Mouse (Mus musculus): Measurements from ENCODE around the gene Mtf2.
"Not testable (repeated sequence)": the region's sequence is repeated elsewhere in the genome, so short reads cannot be mapped to it uniquely, and the experiment has no call there.

Gene Mtf2

DNA sequence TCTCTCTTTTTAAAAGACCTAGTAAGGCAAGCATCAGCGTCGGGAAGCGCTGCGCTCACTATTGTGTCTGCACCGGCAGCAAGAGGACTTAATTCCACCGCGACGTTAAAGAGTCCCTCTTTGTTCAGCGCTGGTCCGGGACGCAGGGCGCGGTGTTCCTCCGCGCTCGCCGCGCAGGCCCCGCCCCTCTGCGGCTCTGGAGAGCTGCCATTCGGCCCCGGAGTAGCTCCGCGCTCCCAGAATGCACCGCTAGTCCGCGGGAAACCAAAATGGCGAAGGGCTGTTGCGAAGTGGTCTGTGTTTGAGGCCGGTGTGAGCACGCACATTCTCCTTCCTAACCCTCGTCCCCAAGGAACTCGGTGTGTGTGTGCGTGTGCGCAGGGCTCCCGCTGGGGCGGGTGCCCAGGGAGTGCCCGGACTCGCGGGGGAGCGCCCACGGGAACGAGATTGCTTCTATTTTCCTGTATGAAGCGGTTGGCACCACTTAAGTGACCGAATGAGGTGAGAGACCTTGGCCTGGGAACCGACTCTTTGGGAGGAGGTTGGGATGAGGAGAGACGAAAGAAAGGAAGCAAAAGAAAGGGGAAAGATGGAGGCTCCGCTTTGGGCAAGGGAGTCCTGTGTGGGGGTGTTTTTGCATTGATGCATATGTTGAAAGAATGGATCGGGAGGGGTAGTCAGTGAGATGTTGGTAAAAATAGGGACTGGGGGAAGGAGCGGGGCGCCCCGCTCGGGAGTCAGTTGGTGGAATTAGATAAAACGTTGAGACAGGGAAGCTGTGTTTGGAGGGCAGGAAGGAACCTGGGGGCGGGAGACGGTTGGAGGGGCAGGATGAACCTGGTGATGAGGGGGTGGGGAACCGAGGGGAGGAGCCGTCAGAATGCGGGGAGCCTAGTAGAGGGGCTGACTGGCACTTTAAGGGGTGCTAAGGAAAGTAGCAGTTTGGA lies at the start of gene Mtf2:
Mtf2 (plus strand) TSS at position 210 of the 947 bp plus-strand sequence.
- DNase-seq: peak; percentile 97

DNA sequence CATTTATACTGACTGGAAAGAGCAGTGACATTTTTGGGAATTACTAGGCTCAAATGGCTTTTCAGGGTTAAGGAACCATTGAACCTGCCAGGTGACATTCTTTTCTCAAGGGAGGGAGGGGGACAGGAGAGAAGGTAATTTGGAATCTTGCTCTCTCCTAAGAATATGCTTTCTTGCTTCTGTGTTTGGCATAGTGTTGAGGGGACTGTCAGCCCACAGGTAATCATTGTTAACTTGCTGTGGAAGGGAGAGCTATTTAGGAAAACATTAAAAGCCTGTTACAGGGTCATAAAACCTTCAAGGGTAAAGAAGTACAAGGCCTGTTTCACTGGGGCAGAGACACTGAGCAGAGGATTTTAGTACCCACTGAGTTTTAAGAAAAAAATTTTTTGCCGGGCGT lies 48.2 kb upstream of the Mtf2 start:
- DNase-seq: no peak

DNA sequence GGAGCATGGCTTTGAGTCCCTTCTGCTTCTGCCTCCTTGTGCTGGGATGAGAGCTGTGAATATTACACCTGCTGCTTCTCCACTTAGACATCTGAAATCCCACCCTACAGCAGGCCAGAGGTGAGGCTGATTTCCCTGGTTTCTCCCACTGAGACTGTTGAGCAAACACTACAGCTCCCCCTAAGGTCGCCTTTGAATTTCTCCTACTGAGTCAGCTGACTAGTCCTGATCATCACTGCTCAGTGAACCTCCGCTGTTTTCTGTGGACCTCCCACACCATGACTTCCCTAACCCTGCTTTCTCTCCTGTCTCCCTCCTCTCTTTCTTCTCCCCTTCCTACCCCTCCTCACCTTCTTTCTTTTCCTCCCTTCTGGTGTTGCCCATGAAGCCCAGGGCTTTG lies 46.1 kb upstream of the Mtf2 start:
- no peak for DNase-seq

DNA sequence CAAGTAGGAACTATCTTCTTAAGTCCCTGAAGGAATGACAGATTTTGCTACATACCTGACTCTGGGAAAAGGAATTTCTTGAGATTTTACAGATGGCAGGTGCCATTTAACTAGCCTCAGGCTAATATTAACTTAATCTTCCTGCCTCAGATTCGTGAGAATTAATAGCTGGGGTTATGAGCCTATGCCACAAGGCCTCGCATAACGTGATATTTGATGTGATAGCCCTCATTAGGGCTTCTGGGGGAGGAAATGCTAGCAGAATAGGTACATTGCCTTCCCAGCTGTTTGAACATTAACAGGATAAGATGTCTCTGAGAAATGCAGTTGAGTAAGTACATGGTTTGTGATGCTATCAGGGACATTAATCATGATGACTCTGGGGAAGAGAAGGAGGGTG lies 44.1 kb upstream of the Mtf2 start:
- no peak for DNase-seq

DNA sequence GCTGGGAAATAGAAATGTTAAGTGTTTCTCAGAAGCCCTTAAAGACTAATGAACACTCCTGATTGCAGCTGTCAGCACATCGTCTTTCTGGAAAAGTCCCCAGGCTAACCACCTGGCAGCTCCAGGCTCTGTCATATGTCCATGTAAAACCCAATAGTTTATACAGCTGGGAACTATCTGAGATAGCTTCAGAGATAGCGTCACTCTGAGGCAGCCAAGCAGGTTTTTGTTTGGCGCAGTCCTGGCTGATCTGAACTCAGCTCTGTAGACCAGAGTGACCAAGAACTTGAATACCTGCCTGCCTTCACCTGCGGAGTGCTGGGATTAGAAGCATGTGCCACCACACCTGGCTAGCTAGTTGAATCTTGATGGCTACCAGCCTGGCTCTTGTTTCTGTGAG lies 37.2 kb upstream of the Mtf2 start:
- no peak for DNase-seq

DNA sequence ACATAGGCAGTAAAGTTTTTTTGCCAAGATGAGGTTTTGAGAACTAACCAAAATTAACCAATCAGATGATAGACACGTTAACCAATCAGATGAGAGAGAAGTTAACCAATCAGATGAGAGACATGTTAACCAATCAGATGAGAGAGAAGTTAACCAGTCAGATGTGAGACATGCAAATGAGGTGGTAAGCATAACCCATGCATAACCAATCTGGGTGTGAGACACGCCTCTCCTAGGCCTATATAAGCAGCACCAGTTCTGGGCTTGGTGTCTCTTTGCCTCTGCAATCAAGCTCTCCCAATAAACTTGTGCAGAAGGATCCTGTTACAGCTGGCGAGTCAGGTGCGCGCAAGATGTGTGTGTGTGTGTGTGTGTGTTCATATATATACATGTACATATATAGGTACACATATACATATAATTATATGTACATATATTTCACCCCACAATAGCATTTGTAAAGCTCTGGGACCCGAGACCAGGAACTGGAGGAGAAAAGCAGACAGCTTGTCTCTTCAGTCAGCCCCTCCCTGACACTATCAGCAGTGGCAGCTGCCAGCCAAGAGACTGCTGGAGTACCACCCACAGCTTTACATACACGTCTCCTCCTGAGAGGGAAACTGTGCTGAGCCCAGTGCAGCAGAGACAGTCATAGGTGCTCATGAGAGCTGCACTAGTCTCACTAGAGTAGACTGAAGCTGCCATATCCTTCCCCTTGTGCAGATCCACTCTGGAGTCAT lies 36.5 kb upstream of the Mtf2 start:
- DNase-seq: not testable (repeated sequence)

DNA sequence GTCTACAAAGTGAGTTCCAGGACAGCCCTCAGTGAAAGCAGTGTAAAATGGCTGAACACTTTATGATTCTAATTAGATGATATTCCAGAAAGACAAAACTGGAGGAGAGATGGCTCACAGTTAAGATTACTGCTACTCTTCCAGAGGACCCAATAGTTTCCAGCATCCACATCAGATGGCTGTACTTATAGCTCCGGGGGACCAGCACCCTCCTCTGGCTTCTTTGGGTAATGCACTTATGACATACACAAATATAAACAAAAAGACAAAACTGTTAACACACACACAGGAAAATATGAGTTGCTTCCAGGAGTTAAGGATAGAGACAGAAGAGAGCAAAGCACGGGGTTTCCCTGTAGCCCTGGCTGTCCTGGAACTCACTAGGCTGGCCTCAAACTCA lies 35.5 kb upstream of the Mtf2 start:
- peak; percentile 19 for DNase-seq

DNA sequence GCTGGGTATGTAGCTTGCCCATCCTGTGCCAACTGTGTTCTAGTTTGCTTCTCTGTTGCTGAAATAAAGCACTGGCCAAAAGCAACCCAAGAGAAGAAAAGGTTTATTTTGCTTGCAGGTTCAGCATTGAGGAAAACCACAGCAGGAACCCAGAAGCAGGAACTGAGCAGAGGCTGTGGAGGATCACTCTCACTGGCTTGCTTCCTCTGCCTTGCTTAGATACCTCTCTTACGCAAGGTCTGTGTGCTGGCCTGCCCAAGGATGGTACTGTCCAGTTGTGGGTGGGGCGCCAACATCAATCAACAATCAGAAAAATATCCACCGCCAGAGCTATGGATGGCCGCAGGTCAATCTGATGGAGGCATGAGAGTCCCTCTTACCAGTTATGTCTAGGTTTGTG lies 34.2 kb upstream of the Mtf2 start:
- no peak for DNase-seq

DNA sequence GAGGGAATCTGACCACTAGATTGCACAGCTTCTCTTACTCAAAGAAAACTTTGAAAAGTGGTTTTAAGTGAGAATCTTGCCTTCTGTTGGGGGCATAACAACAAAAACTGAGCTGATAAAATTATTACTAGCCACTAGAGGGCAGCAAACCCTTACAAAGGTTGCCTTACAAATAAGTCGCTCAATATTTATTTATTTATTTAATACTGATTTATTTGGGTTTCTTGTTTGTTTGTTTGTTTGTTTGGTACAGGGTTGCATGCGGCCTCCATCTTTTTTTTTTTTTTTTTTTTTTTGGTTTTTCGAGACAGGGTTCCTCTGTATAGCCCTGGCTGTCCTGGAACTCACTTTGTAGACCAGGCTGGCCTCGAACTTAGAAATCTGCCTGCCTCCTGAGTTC lies 31.3 kb upstream of the Mtf2 start:
- DNase-seq: peak; percentile 76

DNA sequence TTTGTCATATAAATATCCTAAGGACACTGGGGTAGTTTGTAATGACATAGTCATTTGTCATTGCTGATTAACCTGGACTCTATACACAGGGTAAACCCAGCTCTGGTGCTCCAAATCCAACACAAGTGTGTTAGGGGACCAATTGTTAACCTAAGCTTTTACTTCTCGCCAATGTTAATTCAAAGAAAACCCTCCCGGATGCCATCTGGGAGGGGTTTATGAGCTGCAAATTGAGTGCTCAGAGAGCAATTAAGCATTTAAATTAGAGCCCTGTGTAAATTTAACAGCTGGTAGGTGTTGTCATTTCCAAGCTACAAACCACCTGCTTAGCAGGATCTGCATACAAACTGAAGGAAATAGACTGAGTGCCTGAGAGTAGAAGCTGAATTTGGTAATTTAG lies 30.0 kb upstream of the Mtf2 start:
- no peak for DNase-seq

DNA sequence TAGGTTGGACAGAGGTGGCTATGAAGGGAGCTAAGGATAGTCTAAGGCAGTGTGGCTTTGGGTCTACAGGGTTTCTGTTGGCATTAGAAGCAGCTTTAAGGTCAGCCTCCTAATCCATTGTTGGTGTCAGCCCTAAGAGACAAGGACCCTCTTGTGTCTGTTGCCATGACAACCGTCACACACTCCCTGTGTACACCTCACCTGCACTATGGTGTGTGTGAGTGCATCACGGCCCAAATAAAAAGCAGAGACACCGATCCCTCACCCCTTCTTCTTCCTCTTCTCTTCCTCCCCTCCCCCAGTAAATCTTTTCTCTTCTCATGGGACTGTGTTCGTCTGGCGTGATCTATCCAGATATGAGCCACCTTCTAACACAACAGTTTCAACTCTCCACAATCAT lies 23.4 kb upstream of the Mtf2 start:
- DNase-seq: no peak

DNA sequence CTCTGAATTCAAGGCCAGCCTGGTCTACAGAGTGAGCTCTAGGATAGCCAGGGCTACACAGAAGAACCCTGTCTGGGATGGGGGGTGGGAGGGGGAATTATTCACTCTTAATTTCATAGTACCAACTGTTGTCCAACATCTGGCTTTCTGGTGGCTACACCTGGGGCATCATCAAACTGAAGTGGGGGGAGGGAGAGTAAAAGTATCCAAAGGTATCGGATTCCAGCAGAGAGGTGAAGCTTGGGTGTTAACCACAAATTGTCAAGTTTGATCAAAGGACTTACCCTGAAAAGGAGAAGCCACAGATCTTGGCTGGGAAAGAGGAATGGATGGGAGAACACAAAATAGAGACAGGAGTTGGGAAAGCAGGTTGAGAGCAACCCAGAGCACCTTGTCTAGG lies 21.6 kb upstream of the Mtf2 start:
- DNase-seq: no peak

DNA sequence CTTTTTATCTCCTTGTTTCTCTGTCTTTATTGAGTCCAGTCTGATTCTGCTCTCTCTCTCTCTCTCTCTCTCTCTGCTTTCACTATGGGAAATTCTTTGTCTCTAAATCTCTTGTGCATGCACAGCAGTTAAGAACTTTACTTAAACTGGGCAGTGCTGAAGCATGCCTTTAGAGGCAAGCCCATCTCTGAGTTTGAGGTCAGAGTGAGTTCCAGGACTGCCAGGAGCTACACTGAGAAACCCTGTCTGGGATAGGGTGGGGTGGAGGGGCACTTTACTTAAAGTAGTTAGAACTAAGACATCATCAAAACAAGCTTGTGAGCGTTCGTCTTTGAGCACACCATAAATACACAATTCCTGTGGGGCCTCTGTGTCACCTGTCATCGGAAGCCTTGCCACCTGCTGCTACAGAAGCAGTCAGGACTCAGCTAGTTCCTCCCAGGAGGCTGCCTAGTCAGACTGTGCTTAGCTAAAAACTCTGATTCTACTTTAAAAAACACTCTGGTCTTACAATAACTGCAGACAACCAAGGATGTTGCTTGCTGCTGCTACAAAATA lies 15.7 kb upstream of the Mtf2 start:
- DNase-seq: no peak

DNA sequence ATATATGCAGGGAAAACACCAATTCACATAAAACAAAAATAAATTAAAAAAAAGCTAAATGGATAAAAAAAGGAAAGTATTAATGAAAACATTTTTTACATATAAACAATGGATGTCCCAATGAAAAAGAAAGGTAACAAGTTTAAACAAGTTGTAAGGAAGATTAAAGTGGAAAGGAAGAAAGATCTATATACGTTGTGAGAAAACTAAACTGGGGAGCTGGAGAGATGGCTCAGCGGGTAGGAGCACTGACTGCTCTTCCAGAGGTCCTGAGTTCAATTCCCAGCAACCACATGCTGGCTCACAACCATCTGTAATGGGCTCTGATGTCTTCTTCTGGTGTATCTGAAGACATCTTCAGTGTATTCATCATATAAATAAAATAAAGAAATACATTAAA lies 14.4 kb upstream of the Mtf2 start:
- DNase-seq: no peak

DNA sequence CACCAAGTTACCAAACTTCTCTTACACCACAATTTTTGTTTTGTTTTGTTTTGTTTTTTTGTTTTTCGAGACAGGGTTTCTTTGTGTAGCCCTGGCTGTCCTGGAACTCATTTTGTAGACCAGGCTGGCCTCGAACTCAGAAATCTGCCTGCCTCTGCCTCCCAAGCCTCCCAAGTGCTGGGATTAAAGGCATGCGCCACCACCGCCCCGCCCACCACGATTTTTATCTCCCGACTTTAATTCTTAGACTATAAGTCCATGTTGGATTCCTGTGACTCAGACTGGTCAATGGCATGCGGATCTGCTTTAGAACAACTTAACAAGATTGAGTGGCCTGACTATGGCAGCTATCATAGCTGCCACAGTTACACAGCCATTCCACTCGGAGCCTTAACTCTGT lies 13.7 kb upstream of the Mtf2 start:
- not testable (repeated sequence) for DNase-seq

DNA sequence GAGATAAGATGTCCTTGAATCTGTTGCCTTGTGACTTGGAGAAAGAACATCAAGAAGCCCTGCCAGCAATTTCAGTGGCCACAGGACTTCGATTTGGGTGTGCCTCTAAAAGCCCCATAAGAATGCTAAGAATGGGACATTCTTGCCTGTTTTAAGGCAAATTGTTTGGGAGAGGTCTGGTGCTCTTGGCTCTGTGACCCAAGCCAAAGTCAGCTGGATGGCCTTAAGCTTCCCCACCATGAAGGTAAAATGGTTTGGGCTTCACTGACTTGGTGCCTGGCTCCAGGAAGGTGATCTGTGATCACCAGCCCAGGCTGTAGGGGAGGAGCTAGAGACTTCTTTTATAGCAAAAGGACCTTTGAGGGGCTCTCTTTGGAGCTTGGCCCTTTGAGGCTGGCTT lies 13.3 kb upstream of the Mtf2 start:
- no peak for DNase-seq

DNA sequence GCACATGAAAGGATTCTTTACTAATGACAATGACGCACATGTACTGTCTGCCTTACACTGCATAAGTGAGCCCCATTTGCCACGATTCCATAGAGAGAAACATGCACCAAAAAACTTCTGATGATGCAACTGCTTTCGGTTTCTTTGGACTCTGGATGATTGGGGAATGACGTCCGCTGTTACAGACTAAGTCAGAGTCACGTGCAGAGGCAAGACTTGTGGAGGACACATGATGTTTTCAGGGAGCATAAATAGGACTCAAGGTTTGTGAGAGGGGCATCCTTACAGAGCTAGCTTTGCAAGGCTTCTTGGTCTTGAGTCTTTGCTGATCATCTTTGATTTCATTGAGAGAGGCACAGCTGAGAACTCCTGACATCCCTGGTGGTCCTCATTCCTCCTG lies 11.9 kb upstream of the Mtf2 start:
- DNase-seq: no peak

DNA sequence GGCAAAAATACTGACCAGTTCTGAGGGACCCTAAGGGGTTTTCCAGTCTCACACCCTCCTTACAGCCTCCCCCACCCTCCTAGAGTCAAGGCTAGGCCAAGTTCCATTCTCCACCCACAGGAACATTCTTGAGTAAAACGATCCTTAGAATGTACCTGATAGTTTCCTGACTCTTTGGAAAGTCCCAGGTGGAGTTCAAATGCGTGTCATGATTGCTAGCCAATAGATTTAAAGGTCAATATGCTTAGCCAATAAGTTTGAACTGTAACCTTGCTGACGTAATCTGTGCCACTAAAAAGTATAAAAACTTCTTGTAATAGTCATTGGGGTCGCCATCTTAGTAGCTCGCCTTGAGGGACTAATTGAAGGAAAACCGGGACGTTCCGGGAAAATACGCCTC lies 5.1 kb upstream of the Mtf2 start:
- DNase-seq: no peak

DNA sequence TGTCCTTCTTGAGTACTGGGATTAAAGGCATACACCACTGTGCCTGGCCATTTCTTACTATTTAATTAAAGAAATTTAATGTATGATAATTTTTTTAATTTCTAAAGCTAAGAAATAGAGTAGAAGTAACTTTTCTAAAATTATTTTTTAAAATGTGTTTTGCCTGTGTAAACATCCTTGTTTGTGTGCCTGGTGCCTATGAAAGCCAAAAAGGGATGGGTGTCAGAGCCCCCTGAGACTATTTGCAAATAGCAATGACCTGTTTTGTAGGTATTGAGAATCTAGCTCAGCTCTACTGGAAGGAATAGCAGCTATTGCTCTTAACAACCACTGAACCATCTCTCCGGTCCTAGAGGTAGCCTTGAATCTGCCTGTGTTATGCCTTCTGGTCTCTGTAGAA lies 6.8 kb downstream of the Mtf2 start:
- DNase-seq: no peak

DNA sequence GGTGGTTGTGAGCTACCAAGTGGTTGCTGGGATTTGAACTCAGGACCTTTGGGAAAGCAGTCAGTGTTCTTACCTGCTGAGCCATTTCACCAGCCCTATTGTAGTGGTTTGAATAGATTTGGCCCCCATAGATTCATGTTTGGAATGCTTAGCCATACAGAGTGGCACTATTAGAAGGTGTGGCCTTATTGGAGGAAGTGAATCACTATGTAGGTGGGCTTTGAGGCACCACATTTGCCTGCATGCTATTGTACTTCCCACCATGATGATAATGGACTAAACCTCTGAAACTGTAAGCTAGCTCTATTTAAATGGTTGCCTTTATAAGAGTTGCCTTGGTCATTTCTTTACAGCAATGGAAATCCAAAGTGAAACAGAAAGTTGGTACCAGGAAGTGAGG lies 10.8 kb downstream of the Mtf2 start:
- DNase-seq: no peak

DNA sequence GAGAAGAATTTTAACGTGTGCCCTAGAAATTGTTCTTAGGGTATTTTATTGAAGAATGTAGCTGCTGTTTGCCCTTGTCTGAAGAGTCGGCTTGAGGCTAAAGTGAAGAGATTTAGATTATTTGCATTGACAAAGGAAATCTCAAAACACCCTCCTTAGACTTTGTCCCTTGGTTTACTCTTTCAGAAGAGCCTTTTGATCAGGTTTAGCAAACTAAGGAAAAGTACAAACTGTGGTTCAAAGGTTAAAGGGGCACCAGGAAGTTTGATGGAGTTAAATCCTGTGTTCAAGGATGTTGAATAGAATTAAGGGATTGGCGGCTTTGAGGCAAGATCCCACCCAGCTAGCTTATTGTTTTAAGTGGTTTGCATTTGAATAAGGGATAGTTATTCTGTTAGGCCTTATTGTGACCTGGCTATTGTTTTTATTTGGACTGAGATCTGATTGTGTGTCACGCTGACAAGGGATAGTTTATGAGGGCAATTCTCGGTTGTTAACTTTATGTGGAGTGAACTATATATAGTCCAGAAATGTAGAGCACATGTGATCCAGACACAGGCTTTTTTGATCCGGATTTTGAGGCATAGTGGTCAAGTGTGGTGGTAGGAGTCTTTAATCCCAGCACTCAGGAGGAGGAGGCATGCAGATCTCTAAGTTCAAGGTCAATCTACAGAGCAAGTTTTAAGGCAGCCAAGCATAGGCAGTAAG lies 11.5 kb downstream of the Mtf2 start:
- DNase-seq: no peak

DNA sequence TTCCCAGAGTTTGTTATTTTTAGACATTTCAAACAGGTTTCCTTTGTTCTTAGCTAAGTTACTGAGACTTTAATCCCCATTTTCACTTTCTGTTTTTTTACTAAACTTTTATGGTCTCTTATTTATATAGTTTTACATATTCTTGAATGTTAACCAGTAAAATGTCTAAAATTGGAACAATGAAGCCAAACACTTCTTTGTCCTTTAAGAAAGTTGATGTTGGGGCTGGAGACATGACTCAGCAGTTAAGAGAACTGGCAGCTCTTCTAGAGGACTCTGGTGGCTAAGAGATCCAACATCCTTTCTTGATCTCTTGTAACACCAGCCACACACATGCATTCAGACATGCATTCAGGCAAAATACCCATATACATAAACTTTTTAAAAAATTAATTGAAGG lies 14.1 kb downstream of the Mtf2 start:
- DNase-seq: no peak

DNA sequence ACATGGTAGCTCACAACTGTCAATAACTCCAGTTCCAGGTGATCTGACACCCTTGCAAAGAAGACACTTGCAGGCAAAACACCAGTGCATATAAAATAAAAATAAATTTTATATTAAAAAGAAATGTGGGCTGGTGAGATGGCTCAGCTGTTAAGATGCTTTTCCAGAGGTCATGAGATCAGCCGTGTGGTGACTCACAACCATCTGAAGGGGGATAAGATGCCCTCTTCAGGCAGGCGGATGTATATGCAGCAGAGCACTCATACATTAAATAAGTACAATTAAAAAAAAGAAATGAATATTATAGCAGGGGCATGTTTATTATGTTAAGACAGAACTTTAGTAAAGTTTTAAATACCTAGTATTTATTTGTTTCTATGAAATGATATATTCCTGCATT lies 16.9 kb downstream of the Mtf2 start:
- DNase-seq: no peak

Data from cerebellum, adult 9-10 months (tissue).